Comparison of ENCODE assay signal across 12 mouse cellular contexts in genomic region chr19:45411000-45411399, GRCm38 (mm10). TPM values are rescaled to one million over a fixed set of nuclear protein-coding genes. Genes with fewer than 3 reads are reported as not detected.
A peak's percentile ranks its signal among the peaks of the same experiment; 100 is the strongest.
DNase-seq lines count a peak whose midpoint lies in the region; ATAC-seq lines count a peak whose summit lies in the region.
"Had no signal": no experiment of that assay in that cellular context is flagged by ENCODE, and none has a peak within 500 bp of the region (broad histone marks: within the 10 kb centered on the region; RNA-seq: fewer than 3 reads in every experiment).

No protein-coding gene starts in this region.

- no peaks in the 10 kb centered on the region for H3K36me3 ChIP-seq in midbrain, embryonic 15.5 days (replicated peaks)
- H3K36me3 ChIP-seq: forebrain, embryonic 12.5 days; hindbrain, embryonic 12.5 days had no signal

- WGBS in midbrain, embryonic 15.5 days, result 84% methylated on average over 2 of the region's 2 CpGs

- H3K27ac ChIP-seq in midbrain, embryonic 15.5 days, result no peak overlapping the region
- H3K27ac ChIP-seq: forebrain, embryonic 12.5 days; hindbrain, embryonic 12.5 days had no signal

- H3K27me3 ChIP-seq in midbrain, embryonic 15.5 days (replicated peaks), result no peaks in the 10 kb centered on the region
- H3K27me3 ChIP-seq: forebrain, embryonic 12.5 days; hindbrain, embryonic 12.5 days had no signal

- H3K4me2 ChIP-seq in midbrain, embryonic 15.5 days, result no peak overlapping the region
- H3K4me2 ChIP-seq: forebrain, embryonic 12.5 days; hindbrain, embryonic 12.5 days had no signal

- H3K4me1 ChIP-seq in midbrain, embryonic 15.5 days, result no peaks in the 10 kb centered on the region
- H3K4me1 ChIP-seq: forebrain, embryonic 12.5 days; hindbrain, embryonic 12.5 days had no signal

- H3K4me3 ChIP-seq in midbrain, embryonic 15.5 days, result no peak overlapping the region
- H3K4me3 ChIP-seq: forebrain, embryonic 12.5 days; hindbrain, embryonic 12.5 days had no signal

- DNase-seq in CD4-positive, CD25-positive, alpha-beta regulatory T cell, adult 2 months (ENCODE audit: low read depth, low spot score), result peak; percentile 34
- peak; percentile 16 to 64 for DNase-seq in spleen, postnatal 4 days (ENCODE audit: low spot score in 2 of 2)
- DNase-seq in spleen, adult 18-20 months, result no peak
- no peak for DNase-seq in ovary, adult 18-20 months (ENCODE audit: low spot score)
- DNase-seq: embryo, embryonic 11 days; kidney, postnatal 25 days had no signal

- H3K9ac ChIP-seq in midbrain, embryonic 15.5 days, result no peak overlapping the region
- H3K9ac ChIP-seq: forebrain, embryonic 12.5 days; hindbrain, embryonic 12.5 days had no signal

- no peaks in the 10 kb centered on the region for H3K9me3 ChIP-seq in midbrain, embryonic 15.5 days
- H3K9me3 ChIP-seq: forebrain, embryonic 12.5 days; hindbrain, embryonic 12.5 days had no signal

- ATAC-seq in CD4-positive, CD25-positive, alpha-beta regulatory T cell, adult 4 months, result no peak
- ATAC-seq in megakaryocyte progenitor cell, adult 5-6 weeks (replicated peaks; ENCODE audit: poor library complexity), result peak; percentile 58; the same call in 1 of the 2 replicates
- ATAC-seq in activated CD4-positive, CD25-positive, alpha-beta regulatory T cell, adult 4 months, result no peak
- ATAC-seq in midbrain, embryonic 15.5 days (replicated peaks), result no peak

RNA-seq across cellular contexts. Expression of gene Btrc, which starts 47.5 kb away (rescaled TPM):
- polyA plus RNA-seq in CD4-positive, CD25-positive, alpha-beta regulatory T cell, adult 4 months (2017; shearing (Covaris generic)), result 10 to 100 TPM; 34.2 to 38.6 TPM
- total RNA-seq in megakaryocyte progenitor cell, adult 5-6 weeks (2015), result 14.7 and 17.6 TPM in 2 replicates
- 13.6 and 18.9 TPM in 2 replicates for total RNA-seq in megakaryocyte progenitor cell, adult 5-6 weeks (2017)
- 10 to 100 TPM; 22.0 to 33.4 TPM for polyA plus RNA-seq in activated CD4-positive, CD25-positive, alpha-beta regulatory T cell, adult 4 months (2017; shearing (Covaris generic))
- 65.9 and 66.7 TPM in 2 replicates for polyA plus RNA-seq in midbrain, embryonic 15.5 days (2015; fragmentation: Nextera tagmentation; extraction: Ambion mirVana)

Comparison
In these comparisons a context has a peak if more than half of its experiments do, and no peak if none do; other contexts are left out.
1. DNase-seq: peak in CD4-positive, CD25-positive, alpha-beta regulatory T cell, adult 2 months (single experiment) and spleen, postnatal 4 days (2 of 2); none in spleen, adult 18-20 months (0 of 2) and ovary, adult 18-20 months (single experiment).